Mouse (Mus musculus): ENCODE data around the gene Clic3.
A peak's percentile ranks its signal among the peaks of the same experiment; 100 is the strongest.

The Clic3 gene

DNA sequence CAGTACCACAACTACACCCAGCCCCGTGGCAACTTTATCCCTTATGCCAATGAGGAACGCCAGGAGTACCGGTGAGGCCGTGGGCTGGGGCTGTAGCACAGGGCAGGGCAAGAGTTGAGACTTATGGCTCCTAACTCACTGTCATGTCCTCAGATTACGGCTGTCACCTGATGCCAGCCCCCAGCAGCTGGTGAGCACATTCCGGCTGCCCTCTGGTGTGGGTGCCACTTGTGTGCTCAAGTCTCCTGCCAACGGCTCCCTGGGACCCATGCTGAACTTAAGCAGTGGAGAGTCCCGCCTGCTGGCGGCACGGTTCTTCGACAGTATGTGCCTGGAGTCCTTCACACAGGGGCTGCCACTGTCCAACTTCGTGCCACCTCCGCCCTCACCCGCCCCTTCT, 14.0 kb upstream of the Clic3 start:
- DNase-seq: no peak

DNA sequence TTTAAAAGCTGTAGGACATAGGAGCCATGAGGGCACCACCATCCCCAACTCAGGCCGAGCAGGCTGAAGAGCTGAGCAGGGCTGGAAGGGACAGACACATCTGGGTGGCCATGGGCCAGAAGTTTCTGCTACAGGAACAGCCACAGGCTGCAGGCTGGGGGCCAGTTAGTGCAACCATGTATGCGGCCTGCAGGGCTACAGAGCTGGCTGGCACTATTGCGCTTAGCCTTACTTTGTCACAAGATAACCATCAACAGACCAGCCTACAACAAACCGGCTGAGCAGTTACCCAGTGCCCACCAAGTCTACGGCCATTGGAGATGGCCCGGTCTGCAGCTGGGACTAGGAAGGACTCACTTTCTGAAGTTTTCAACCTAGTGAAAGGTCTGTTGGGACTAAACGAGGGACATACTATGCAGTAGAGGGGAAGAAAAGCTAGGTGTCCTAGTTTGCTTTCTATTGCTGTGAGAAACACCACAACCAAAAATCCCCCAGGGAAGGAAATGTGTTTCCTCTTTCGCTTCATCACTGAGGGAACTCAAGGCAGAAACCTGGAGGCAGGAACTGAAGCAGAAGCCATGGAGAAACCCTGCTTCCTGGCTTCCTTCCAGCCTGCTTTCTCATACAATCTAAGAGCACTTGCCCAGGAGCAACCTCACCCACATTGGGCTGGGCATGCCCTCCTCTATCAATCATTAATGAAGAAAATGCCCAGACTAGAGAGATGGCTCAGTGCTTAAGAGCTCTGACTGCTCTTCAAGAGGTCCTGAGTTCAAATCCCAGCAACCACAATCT, 5.6 kb upstream of the Clic3 start:
- DNase-seq: no peak

DNA sequence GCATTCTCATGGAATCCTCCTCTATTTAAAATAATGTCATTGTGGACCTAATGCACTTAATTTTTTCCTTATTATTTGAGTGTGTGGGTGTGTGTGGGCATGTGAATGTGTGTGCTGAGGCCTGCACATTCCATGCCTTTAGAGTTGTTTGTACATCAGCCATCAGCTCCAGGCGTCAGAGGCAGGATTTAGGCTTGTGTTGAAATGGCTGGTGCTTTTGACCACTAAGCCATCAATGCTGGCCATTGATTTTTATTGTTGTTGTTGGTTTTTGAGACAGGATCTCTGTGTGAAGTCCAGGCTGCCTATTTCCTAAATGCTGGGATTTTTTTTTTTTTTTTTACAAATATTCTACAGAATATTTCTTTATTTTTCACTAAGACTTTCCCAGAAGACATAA, 3.7 kb upstream of the Clic3 start:
- DNase-seq: no peak

DNA sequence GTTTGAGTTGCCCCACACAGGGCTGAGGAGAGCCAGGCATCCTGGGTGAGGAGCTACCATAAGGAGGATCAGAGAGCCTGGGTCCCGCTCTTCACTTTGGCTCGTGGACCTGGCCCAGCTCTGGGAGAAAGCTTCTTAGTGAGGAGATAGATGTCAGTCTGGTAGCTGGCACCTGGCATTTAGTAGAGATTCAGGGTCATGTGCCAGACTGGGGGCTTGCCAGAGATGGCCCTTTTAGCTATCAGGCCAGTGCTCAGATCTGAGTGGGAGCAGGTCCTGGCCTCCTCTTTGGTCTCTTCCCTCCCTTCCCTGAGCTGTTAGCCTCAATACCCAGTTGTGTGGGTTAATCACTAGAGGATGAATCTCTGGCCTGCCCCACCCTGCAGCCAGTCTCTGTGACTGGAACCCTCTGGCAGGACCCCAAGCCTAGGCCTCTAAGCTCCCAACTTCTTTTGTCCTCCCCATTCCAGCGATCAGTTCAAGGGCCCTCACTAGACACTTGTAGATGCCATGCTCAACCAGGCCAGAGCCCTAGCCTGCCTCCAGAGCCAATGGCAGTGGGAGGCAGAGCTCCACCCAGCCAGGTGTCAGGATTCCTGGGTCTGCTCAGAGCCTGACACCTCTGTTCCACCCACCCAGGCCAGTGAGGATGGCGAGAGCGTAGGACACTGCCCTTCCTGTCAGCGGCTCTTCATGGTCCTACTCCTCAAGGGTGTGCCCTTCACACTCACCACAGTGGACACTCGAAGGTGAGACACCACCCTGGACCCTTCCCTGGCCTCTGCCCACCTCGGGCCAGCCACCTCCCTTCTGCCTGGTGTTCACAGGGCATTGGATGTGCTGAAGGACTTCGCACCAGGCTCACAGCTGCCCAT, 621 bp downstream of the Clic3 start:
- peak; percentile 64 to 72 for DNase-seq

DNA sequence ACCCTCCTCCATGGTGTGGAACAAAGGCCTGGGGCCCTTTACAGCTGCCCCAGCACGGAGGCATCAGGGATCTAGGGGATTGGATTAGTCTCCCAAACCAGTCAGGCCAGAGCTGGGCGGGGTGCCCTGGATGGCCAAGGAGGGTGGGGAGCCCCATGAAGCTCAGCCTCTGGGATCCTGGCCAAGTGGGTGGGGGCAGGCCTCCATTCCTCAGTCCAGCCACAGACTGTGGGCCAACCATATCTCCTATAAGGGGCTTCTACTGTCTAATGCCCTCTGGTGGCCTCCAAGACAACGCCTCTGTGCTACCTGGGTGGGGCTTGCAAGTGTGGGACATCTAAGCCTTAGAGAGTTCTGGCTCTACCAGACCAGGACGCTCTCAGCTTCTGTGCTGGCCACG, 2.3 kb downstream of the Clic3 start:
- peak; percentile 54 to 71 for DNase-seq

DNA sequence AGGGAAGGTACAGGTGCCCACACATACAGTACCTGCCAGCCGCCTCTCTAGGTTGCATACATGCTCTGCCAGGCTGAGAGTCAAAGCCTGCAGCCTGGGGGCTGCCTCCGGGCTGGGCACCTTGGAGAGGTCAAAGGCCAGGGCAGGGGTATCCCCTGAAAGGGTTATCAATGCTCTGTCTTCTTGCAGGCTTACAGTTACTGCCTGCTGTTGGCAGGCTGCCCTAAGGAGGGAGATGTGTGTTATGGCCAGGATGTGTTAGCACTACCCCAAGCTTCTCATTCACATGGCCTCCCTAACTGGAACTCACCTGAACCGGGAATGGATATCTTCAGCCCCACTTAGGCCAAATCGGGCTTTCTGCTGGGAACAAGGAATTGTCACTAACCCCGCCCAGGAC, 3.5 kb downstream of the Clic3 start:
- DNase-seq: peak in 1 of 2 experiments; percentile 71

DNA sequence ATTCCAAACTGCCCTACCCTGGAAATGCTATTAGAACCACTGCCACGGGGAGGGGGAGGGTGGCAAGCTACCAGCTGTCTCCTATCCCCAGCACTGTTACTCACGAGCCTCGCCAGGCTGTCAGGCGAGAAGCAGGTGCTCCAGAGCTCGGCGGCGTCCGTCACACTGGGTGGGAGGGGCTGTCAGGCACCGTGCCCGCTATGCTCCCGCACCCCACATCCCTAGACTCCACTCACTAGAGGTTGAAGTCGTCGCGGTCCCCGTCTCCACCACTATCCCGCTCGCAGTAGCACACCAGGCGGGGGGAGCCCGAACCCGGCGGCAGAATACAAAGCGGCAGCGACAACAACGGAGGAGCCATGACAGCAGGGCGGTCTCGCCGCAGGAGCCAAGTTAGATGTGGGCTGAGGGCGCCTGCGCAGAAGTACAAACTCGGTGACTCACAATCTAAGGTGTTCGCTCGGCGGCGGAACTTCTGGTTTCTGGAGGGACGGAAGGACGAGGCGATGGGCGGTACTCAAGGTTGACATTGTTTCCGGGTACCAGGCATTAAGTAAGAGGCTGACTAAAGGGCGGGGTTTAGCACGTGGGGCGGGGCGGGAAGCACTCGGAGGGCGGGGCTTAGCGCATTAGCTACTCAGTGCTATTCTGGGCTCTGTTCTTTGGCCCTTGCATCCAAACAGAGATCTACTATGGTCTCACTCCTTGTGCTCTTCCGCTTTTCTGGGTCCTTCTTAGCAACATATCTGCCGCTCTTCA, 4.1 kb downstream of the Clic3 start, which contains the start of gene Paxx:
Gene Paxx, minus strand, starts transcription at position 544 of the 759 bp plus-strand sequence.
- DNase-seq: peak; percentile 94 to 95

DNA sequence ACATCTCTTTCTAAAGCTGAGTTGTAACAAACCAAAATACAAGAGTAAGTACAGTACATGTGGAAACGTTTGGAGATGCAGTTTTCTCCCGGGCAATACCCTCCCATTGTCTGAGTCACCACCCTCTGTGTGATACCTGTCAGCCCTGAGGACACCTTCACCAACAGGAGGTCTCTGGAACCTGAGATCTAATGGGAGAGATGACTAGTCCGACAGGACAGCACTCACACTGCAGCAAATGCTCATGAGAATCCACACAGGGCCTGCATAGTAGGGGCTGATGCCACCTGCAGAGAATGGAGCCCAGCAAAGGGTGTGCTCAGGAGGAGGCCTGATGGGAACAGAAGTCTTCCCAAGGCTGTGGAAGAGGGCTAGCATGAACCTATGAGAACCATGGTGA, 4.8 kb downstream of the Clic3 start:
- no peak for DNase-seq

DNA sequence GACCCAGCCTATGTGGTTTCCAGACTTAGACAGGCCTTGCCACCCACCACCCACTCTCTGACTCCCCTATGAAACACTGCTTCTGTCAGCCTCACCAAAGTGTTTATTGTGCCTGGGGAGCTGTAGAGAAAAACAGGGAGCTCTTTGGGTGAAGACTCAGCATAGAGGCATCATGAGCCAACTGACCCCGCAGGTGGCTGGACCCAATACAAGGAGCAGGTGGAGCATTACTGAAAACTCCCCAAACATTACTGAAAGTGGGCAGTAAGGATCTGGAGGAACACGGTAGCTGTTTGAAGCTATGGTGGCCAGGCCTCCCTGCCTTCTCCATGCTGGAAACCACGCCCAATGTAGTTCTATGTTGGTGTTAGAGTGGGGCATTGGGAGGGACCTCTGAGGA, 7.0 kb downstream of the Clic3 start:
- peak; percentile 74 for DNase-seq

DNA sequence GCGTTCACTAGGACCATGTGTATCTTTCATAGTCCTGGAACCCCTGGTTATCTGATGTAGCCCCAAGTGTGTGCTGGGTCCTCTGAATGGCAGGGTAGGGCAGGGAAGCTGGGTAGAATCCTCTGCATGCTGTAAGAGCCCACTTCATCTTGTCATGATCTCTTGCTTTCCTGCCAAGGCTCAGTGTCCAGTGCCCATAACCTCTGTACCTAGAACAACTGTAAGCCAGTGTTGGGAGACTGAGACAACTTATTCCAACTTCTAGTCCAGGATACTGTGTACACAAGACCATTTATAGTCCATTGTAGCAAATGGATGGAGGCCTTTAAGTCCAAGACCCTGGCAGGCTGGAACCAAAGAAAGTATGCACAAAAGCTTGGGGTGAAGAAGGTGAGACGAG, 8.6 kb downstream of the Clic3 start:
- no peak for DNase-seq

DNA sequence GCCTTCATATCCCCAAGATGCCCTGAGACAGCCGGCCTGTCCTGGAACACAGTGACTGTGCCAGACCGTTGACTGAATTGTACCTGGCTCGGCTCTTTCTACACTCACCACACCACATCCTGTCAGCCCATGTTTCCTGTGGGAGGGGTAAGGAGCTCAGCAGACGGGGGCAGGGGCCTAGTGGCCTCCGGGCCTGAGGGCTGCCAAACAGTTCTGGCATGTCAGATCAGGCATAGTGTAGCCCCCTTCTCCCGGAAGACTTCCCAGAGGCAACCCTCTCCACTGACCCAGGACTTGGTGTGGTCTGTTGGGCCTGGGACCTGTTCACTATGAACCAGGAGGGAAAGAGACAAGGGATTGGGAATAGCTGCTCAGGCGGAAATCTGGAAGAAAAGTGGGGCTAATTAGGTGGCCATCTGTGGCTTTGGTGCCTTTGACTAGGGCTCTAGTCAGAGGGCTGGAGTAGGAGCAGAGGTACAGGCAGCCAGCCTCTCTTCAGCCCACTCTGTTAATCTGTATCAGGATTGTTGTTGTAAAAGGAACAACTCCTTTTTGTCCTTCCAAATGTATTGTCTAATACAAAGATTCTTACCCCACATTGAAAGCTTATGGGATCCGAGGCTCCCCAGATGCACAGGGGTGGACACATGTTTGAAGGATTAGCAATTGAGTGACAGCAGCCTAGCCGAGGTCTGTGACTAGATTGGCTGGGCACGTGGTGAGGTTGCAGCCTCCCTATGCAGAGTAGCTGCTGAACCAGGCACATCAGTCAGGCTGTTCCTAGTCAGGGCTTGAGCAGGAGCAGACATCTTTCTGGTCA, 9.4 kb downstream of the Clic3 start:
- peak; percentile 47 to 53 for DNase-seq

DNA sequence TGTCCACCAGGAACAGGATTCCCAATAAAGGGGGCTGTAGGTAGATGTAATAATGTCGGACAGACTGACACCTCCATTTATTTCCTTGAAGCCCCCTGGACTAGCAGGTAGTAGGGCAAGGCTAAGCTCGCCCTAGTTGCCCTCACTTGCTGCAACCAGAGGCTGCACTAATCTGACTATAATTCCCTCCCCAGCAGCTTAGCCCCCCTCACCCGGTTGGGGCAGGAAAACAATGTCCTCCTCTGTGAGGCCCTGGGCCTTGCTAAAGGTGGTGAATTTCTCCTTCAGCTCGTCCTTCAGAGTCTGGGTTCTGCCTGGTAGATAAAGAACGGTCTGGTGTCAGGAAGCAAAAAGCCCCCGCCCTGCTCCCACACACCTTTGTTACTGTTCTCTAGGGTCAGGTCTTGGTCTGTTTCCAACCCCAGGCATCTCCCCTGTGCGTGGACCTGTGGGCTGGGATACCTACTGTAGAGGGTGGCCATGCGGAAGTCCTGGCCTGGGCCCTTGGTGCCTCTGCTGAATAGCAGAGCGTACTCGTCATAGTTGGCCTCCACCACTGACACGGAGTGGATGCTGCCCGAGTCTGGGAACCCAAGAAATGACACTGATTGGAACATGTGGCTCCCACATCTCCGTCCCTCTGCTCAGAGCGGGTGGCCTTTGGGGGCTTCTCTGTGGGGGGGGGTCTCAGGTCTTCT, 11.1 kb downstream of the Clic3 start:
- DNase-seq: peak in 1 of 2 experiments; percentile 27

DNA sequence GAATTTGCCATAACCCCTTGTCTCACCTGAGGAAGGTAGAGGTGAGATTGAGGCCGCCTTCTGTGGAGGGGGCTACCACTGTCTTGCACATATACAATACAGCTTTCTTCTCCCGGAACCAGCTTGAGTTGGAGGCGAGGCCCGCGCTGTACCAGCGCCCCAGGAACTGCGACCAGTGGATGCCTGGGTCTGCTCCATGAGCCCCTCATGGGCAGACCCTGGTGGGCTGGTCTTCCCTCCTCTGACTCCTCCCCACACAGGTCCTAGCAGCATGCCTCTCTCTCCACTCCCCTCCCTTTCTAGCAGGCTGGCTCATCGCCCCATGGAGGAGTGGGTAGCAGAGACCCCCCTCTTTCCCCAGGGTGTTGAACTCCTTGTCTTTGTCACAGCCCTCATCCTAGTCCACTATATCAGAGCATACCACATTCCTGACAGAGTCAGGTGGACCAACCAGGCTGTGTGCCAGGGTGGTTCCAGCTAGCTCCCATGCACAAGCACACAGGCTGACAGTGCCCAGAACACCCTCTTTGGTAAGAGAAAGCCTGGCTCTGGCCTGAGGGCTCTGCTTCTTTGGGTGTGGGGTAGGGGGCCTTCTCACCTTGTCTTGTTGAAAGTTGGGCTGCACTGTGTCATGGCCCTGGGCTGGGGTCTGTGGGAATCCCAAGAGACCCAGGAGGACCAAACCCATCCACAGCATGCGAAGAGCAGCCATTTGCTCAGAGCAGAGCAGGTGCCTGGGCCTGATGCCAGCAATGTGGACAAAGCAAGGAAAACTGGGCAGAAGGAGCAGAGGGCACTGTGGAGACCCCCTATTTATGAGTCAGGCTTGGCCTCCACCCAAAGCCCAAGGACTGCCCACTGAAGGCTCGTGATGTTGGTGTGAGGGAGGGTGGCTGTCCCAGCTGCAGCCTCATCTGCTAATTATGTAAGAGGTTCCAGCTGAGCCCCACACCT, 12.6 kb downstream of the Clic3 start:
- peak; percentile 76 to 83 for DNase-seq

DNA sequence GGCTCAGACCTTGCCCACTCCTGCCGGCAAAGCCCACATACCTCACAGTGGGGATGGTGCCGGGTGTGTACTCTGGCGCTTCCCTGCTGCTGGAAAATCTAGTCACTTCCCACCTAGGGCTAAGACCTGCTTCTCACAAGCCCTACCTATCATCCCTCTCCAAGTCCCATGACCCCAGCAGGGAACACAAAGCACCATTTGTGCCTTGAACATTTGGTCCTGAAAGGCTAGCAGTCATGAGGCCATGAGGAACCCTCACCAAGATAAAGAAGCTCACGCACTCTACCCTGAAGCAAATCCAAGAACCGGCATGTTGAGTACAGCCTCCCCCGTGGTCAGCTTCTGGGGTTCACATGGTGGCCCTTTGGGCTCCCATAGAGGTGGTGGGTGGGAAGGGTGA, 13.3 kb downstream of the Clic3 start, which contains the start of gene Ptgds:
Gene Ptgds, minus strand, starts transcription at position 78 of the 400 bp plus-strand sequence.
- DNase-seq: peak in 1 of 2 experiments; percentile 33

DNA sequence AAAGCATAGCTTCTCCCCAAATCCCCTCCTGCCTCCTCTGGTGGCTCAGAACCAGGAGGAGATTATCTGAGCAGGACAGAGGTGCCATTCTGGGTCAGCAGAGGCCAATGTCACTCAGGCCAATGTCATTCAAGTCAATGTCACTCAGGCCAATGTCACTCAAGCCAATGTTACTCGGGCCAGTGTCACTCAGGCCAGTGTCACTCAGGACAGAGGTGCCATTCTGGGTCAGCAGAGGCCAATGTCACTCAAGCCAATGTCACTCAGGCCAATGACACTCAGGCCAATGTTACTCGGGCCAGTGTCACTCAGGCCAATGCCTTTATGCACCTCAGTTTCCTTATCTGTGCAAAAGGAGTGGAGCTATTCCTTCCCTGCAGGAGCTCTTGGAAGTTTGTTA, 15.9 kb downstream of the Clic3 start:
- DNase-seq: no peak

DNA sequence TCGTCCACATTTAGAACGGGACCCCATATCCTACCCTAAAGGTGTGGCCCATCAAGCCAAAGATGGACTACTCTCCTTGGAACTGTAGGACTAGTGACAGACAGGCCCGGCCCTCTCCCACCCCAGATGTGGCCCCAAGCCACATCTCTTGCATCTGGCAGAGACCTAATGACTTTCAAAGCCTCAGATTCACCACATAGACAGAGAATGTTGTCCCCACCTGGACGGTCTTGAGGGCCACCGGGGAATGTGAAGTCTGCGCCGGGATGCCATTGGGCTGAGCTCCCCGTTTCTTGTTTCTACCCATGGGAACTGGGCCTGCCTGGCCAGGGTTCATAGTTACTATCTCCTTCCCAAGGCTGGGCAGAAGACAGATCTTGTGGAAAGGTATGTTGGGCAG, 20.9 kb downstream of the Clic3 start:
- peak in 1 of 2 experiments; percentile 27 for DNase-seq

DNA sequence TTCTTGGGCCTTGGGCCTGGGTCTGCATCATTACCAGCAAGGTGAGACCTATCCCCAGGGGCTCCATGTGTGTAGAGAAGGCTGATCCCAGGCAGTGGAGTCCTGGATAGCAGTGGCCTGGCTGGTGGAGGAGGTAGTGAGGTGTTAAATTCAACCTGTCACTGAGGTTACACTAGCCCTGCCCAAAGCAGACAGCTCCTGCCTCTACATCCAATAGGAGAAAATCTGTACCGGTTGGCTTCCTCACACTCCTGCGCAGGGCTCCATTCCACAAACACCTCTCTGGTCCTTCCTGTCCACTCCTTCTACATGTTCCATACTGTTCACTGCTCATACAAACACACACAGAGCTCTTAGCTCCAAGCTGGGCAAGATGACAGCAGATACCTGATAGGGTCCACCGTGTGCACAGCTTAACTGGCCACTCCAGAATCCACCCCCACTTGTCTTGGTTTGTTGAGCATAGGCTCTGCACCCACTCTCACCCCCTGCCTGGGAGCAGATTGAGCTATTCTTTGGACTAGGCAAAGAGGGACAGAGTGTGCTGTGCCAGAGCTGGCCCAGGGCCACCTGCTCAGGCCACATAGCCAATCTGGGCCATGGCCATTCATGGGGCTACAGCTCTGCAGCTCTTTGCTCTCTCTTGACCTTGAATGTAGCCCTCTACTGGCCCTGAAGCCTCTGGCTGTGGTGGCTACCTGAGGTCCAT, 21.5 kb downstream of the Clic3 start:
- peak; percentile 97 to 98 for DNase-seq

DNA sequence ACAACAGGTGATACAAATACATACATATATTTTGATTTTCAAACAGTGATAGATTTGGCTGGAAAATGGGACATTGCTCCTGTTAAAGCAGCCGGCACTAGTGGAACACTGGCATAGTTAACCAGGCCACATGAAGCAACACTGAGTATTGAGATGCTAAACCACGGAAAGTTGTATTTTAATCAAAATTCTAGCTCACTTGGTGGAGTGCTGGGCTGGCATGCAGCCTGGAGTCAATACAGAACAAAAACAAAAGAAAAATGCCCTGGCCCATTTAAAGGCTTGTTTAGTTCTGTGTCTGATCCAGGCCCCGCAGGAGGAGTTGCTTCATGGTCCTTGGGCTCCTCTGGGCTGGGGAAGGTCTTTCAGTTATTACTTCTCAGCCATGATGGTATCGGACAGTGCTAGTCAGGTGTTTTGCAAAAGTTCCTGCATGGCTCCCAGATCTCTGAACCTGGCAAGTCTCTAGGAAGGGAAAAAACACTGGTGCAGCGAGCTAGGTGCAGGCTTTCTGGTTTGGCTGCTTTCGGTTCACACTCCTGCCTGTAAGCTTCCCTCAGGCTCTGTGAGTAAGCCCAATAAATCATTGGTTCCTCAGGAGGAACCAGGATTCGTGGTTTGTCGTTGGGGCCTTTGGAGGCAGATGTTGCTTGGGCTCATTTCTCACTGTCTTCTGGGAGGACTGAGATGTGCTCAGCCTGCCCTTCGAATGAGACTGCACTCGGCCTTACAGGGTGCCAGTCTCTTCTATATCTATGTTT, 23.1 kb downstream of the Clic3 start:
- peak in 1 of 2 experiments; percentile 28 for DNase-seq

DNA sequence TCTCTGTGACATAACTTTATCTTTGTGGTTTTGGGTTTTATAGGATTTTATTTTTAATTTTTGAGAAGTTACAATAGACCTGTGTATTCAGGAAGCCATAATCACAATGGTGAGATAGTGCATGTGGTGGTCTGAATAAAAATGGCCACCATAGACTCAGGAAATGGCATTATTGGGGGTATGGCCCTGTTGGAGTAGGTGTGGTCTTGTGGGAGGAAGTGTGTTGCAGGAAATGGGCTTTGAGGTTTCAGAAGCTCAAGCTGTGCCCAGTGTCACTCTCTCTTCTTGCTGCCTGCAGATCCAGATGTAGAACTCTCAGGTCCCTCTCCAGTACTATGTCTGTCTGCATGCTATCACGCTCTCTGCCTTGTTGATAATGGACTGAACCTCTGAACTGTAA, 23.9 kb downstream of the Clic3 start:
- DNase-seq: no peak

Data from cerebellum, postnatal 25 days (tissue).